Mouse (Mus musculus) C2C12 (cell line): ENCODE results near the gene Mb. TPM values are rescaled to one million over a fixed set of nuclear protein-coding genes. Genes with fewer than 3 reads are reported as not detected.

Experiments
- H3K27me3 ChIP-seq: one replicate; pipeline ENCODE4 v1.6.1; 2011; ENCODE audit not compliant: control insufficient read depth, insufficient read depth, insufficient read length
- H3K36me3 ChIP-seq: one replicate; pipeline ENCODE4 v1.6.1; 2011; ENCODE audit not compliant: control insufficient read depth, insufficient read depth
- H3K4me3 ChIP-seq: one replicate; pipeline ENCODE4 v1.5.1; 2011; ENCODE audit warnings: mild to moderate bottlenecking, control low read depth; ENCODE audit not compliant: poor library complexity, insufficient read depth, severe bottlenecking
- H3K79me2 ChIP-seq: one replicate; pipeline ENCODE4 v1.6.1; 2011; ENCODE audit not compliant: control insufficient read depth, insufficient read depth
- H3K79me3 ChIP-seq: one replicate; pipeline ENCODE4 v1.6.1; 2011; ENCODE audit warnings: low read depth, control low read depth
- H3ac ChIP-seq: one replicate; pipeline ENCODE3; 2011; ENCODE audit warnings: low read depth; ENCODE audit not compliant: control insufficient read depth, insufficient read length
- CEBPB ChIP-seq: IDR thresholded peaks from one replicate; pipeline ENCODE4 v1.6.1; 2011; ENCODE audit warnings: low read depth, mild to moderate bottlenecking, control low read depth, moderate library complexity
- CTCF ChIP-seq: IDR thresholded peaks from one replicate; pipeline ENCODE4 v1.5.1; 2011; ENCODE audit not compliant: control insufficient read depth, insufficient read depth, insufficient read length
- FOSL1 ChIP-seq: IDR thresholded peaks from one replicate; pipeline ENCODE4 v1.8.0; 2011; ENCODE audit warnings: mild to moderate bottlenecking, low read length; ENCODE audit not compliant: poor library complexity, insufficient read depth, severe bottlenecking
- MAX ChIP-seq: IDR thresholded peaks from one replicate; pipeline ENCODE4 v1.6.1; 2011; ENCODE audit warnings: mild to moderate bottlenecking, control low read depth
- MYOD1 ChIP-seq: IDR thresholded peaks from one replicate; pipeline ENCODE4 v1.6.1; 2011; ENCODE audit warnings: low read depth; ENCODE audit not compliant: control insufficient read depth, insufficient read length
- MYOG ChIP-seq: IDR thresholded peaks from one replicate; pipeline ENCODE4 v1.6.1; 2011; ENCODE audit not compliant: control insufficient read depth, insufficient read length; ENCODE audit errors: extremely low read depth
- USF1 ChIP-seq: IDR thresholded peaks from one replicate; pipeline ENCODE4 v1.6.1; 2011; ENCODE audit warnings: low read depth, mild to moderate bottlenecking, control low read depth, moderate library complexity
- polyA plus RNA-seq: library from polyadenylated mRNA; unstranded; fragments of >200 nt; fragmentation: generic; extraction: Trizol; gene quantifications from one replicate; pipeline ENCODE4 v1.2.1, GENCODE M21; 2012; ENCODE audit warnings: missing spikeins

The Mb gene
- polyA plus RNA-seq, 1 experiment, result 3.1 TPM

DNA sequence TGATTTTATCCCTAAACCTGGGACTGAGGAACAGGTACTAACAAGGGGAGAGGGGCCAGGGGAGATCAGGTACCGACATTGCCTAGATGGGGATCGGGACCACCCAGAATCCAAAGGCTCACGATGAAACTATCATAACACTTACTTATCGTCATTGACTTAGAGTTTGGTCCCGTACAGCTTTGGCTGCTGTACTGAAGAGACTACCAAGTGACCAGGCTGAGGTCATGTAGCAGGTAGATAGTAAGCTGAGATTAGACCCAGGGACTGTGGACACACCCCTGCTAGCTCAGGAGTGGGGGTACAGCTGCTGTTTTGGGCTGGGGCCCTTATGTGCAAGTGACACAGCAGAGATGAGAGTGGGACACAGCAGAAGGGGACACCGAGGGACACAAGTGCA lies 34.0 kb downstream of the Mb start:
- H3K79me3 ChIP-seq, result no peaks in the 10 kb centered on the region
- H3K27me3 ChIP-seq, result no peaks in the 10 kb centered on the region
- TF ChIP-seq MYOG (no peak), MAX (no peak), USF1 (no peak), CEBPB (no peak), MYOD1 (no peak), CTCF (no peak), FOSL1 (no peak)
- H3ac ChIP-seq, result no peak overlapping the region
- no peaks in the 10 kb centered on the region for H3K79me2 ChIP-seq
- H3K36me3 ChIP-seq, result no peaks in the 10 kb centered on the region
- no peak overlapping the region for H3K4me3 ChIP-seq

DNA sequence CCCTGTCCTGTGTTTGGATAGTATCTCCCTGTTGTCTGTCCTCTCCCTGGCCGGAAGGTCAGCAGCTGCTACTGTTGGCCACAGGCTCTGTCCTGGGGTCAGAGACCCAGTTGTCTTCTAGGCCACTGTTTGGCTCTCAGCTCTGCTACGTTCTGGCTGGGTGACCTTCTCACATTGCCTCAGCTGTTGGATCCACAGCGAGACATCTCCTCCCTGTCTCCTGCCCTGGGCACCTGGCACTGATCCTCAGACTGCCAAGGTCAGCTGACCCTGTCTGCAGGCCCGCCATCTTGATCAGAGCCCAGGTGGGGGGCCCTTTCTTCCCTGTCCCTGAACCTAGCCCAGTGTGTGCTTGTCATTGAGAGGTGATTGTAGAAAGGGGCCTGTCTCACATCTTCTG lies 35.5 kb downstream of the Mb start:
- TF ChIP-seq CTCF (no peak), MAX (no peak), FOSL1 (no peak), CEBPB (no peak), MYOD1 (no peak), USF1 (no peak), MYOG (no peak)
- Histone ChIP-seq H3K79me3 (no peaks in the 10 kb centered on the region), H3K36me3 (no peaks in the 10 kb centered on the region), H3K27me3 (no peaks in the 10 kb centered on the region), H3K4me3 (no peak overlapping the region), H3ac (no peak overlapping the region), H3K79me2 (no peaks in the 10 kb centered on the region)

DNA sequence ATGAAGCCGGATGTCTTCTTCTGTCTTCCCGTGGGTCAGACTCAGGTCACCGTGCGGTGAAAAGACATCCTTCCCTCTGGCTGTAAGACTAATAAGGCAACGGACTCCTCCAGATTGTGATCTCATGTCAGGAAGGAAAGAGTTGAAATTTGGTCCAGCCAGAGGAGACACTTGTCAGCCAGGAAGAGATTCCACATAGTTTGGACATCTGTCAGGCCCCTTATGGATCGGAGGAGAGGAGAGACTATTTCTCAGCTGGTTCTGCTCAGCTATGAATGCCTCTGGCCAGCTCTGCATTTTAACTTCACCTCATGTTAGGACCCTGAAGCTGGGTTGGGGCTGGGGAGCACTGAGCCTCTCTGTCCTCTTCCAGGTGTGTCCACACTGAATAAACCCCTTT lies 36.0 kb downstream of the Mb start:
- Histone ChIP-seq H3K4me3 (no peak overlapping the region), H3K36me3 (no peaks in the 10 kb centered on the region), H3K79me2 (no peaks in the 10 kb centered on the region), H3K27me3 (no peaks in the 10 kb centered on the region), H3K79me3 (no peaks in the 10 kb centered on the region), H3ac (no peak overlapping the region)
- no peak for TF ChIP-seq CEBPB
- TF ChIP-seq USF1, result no peak
- no peak for TF ChIP-seq MYOD1
- TF ChIP-seq CTCF, result no peak
- no peak for TF ChIP-seq MYOG
- no peak for TF ChIP-seq MAX
- TF ChIP-seq FOSL1, result no peak

DNA sequence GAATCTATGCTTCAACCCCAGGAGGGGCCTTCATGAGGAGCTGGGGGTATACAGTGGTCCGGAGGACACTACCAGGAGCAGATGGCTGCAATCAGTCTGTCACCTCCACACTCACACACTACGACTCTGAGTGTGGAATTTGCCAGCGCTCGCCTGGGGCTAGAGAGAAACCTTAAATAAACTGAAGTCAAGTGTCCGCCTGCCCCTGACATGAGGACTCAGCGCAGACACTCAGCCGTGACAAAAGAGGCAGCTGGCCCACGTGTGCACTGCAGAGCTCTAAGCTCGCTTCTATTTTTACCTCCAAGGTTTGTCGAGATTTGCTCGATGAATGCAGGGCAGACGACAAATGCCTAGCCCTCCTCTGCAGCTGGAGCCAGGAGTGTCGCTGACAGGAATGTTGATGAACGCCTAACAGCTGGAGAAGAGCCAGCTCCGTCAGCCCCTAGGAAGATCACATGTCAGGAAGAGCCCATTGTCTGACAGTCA lies 36.7 kb downstream of the Mb start:
- H3K79me3 ChIP-seq, result no peaks in the 10 kb centered on the region
- no peak overlapping the region for H3K4me3 ChIP-seq
- no peaks in the 10 kb centered on the region for H3K79me2 ChIP-seq
- H3K36me3 ChIP-seq, result no peaks in the 10 kb centered on the region
- no peak overlapping the region for H3ac ChIP-seq
- peak; percentile 52 for TF ChIP-seq MYOD1
- no peak for TF ChIP-seq MAX
- no peaks in the 10 kb centered on the region for H3K27me3 ChIP-seq

DNA sequence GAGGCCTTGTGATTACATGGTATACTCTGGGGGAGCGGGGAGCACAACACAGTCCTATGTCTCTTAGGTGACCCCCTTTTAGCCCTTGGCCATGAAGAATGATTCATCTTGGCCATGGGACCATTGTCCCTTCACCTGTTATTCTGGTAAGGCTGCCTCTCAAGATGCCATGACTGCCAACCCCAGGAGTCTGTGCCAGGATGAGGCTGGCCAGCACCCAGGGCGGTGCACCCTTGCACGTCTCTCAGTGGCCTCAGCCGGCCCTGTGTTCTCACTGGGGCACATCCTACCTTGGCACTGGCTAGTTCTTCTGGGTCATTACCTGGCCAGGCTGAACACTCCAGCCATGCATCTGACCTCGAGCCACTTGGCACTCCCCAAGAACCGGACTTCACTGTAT lies 41.6 kb downstream of the Mb start:
- Histone ChIP-seq H3K79me3 (no peaks in the 10 kb centered on the region), H3K4me3 (no peak overlapping the region), H3K79me2 (no peaks in the 10 kb centered on the region), H3K27me3 (peaks cover 4% of the 10 kb centered on the region), H3K36me3 (no peaks in the 10 kb centered on the region), H3ac (no peak overlapping the region)
- TF ChIP-seq MAX (no peak), USF1 (no peak), FOSL1 (no peak), CTCF (no peak), CEBPB (no peak), MYOD1 (no peak), MYOG (no peak)

DNA sequence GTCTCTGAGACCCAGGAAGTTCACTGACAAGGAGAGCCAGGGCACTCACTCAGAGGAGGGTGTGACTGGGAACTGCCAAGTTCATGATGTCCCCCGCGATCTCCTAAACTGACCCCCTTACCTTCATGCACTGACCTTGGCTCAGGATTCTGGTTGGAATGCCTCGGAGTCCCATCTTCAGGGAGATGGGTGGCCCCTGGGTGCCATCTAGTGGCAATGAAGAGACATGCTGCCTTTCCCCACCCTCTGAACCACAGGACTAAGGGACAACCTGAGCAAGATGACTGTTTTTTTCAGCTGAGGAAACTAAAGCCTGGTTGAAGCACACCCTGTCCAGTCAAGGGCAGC lies 46.6 kb downstream of the Mb start:
- H3K36me3 ChIP-seq, result no peaks in the 10 kb centered on the region

More for the DNA sequence above, 46.6 kb downstream of the Mb start:
- Histone ChIP-seq H3K27me3 (peaks cover 23% of the 10 kb centered on the region), H3ac (no peak overlapping the region), H3K79me3 (no peaks in the 10 kb centered on the region), H3K79me2 (no peaks in the 10 kb centered on the region), H3K4me3 (no peak overlapping the region)
- TF ChIP-seq FOSL1 (no peak), MAX (no peak), CTCF (peak; percentile 85), USF1 (no peak), CEBPB (no peak)
